In the genomic region with DNA sequence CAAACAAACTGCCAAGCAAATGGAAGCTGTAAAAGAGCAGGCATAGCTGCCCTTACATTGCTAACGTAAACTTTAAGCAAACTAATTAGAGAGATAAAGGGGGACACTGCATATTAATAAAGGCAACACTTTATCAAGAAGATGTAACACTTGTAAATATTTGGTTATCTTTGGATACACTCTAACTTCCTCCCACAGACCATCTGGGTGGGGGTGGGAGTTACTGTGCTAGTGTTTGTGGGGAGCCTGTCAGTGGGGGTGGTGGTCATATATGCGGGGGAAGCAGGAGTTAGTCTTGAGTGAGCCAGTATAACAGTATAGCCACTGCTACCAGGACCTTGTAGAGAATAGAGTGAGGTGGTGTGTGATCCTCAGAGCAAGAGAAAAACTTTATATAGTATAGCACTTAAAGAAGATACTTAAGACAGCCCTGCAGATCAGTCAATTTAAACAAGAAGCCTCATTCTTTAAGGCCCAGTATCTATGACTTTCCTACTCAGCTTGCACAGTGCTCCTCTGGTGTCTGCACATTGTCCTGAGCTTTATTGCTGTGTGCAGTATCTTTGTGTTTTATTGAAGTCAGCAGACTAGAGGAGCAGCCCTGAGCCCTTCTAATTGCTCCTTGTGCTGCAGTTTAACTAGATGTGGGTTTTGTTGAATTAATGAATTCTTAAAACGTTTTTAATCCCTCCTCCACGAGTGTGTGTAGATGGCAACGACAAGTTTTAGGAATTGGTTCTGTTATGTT, we compare ENCODE assay signal across 20 mouse cellular contexts. TPM values are rescaled to one million over a fixed set of nuclear protein-coding genes. Genes with fewer than 3 reads are reported as not detected.
DNase-seq lines count a peak whose midpoint lies in the region; ATAC-seq lines count a peak whose summit lies in the region.
"Had no signal": no experiment of that assay in that cellular context is flagged by ENCODE, and none has a peak within 500 bp of the region (broad histone marks: within the 10 kb centered on the region; RNA-seq: fewer than 3 reads in every experiment).

No protein-coding gene starts in this region.

- DNase-seq in lung, postnatal 36 days = no peak
- no peak for DNase-seq in intestine, embryonic 14.5 days (ENCODE audit: low spot score)
- DNase-seq in liver, embryonic 13.5 days = no peak
- no peak for DNase-seq in embryo, embryonic 10 days (ENCODE audit: low spot score)
- DNase-seq in thymus, postnatal 25 days = no peak
- no peak for DNase-seq in embryo, embryonic 9.5 days (ENCODE audit: extremely low spot score)
- DNase-seq: adrenal gland, adult 8-10 months; B cell, adult 2 months; cerebellum, adult 9-10 months; kidney, adult 18-20 months; kidney, postnatal 10 days; left cerebral cortex, postnatal 4 days; midbrain, embryonic 14.5 days; right cerebral cortex, adult 18-20 months; thymus, postnatal 4 days had no signal

- H3K4me1 ChIP-seq in lung, embryonic 15.5 days = peaks cover 24% of the 10 kb centered on the region
- peaks cover 14% of the 10 kb centered on the region for H3K4me1 ChIP-seq in intestine, embryonic 14.5 days (replicated peaks; ENCODE audit: control insufficient read depth, insufficient read depth, low read length)
- H3K4me1 ChIP-seq in liver, embryonic 13.5 days (replicated peaks) = peaks cover 51% of the 10 kb centered on the region
- H3K4me1 ChIP-seq: neural tube, embryonic 13.5 days had no signal

- ATAC-seq in lung, embryonic 15.5 days (ENCODE audit: borderline replicate concordance, extremely low read depth, low FRiP score, low TSS enrichment) = no peak; the same call in 1 of the 2 replicates
- ATAC-seq in intestine, embryonic 14.5 days (replicated peaks; ENCODE audit: low FRiP score, low TSS enrichment, low read depth) = no peak
- peak; percentile 66 for ATAC-seq in liver, embryonic 13.5 days (ENCODE audit: low read depth)
- ATAC-seq: forebrain, embryonic 16.5 days had no signal

- WGBS in lung, embryonic 15.5 days = 32% methylated on average over 5 of the region's 5 CpGs
- 38% methylated on average over 5 of the region's 5 CpGs for WGBS in intestine, embryonic 14.5 days
- 40% methylated on average over 5 of the region's 5 CpGs for WGBS in liver, embryonic 13.5 days (ENCODE audit: insufficient replicate concordance)

- H3K36me3 ChIP-seq in lung, embryonic 15.5 days = no peaks in the 10 kb centered on the region
- H3K36me3 ChIP-seq in intestine, embryonic 14.5 days (ENCODE audit: control insufficient read depth, insufficient read depth, low read length) = no peaks in the 10 kb centered on the region
- H3K36me3 ChIP-seq in liver, embryonic 13.5 days = no peaks in the 10 kb centered on the region
- H3K36me3 ChIP-seq: neural tube, embryonic 13.5 days had no signal

- H3K4me2 ChIP-seq in lung, embryonic 15.5 days = no peak overlapping the region
- H3K4me2 ChIP-seq in intestine, embryonic 14.5 days (ENCODE audit: low read length) = no peak overlapping the region
- H3K4me2 ChIP-seq in liver, embryonic 13.5 days = no peak overlapping the region
- H3K4me2 ChIP-seq: heart, embryonic 11.5 days; hindbrain, embryonic 14.5 days; neural tube, embryonic 13.5 days had no signal

- peak overlapping the region; percentile 20; the same call in 1 of the 2 replicates for H3K27ac ChIP-seq in lung, embryonic 15.5 days
- 0 out of 2 replicates have a peak overlapping the region, but pooled peaks have one; percentile 33 for H3K27ac ChIP-seq in intestine, embryonic 14.5 days (ENCODE audit: low read depth)
- peak overlapping the region; percentile 40 for H3K27ac ChIP-seq in liver, embryonic 13.5 days
- H3K27ac ChIP-seq: hindbrain, embryonic 14.5 days; neural tube, embryonic 13.5 days had no signal

- H3K9me3 ChIP-seq in lung, embryonic 15.5 days = no peaks in the 10 kb centered on the region
- no peaks in the 10 kb centered on the region for H3K9me3 ChIP-seq in intestine, embryonic 14.5 days (ENCODE audit: control insufficient read depth, low read length)
- no peaks in the 10 kb centered on the region for H3K9me3 ChIP-seq in liver, embryonic 13.5 days (replicated peaks)
- H3K9me3 ChIP-seq: neural tube, embryonic 13.5 days had no signal

- no peaks in the 10 kb centered on the region for H3K27me3 ChIP-seq in lung, embryonic 15.5 days
- H3K27me3 ChIP-seq in intestine, embryonic 14.5 days (replicated peaks; ENCODE audit: control insufficient read depth, insufficient read depth, low read length) = no peaks in the 10 kb centered on the region
- no peaks in the 10 kb centered on the region for H3K27me3 ChIP-seq in liver, embryonic 13.5 days
- H3K27me3 ChIP-seq: neural tube, embryonic 13.5 days had no signal

- no peak overlapping the region for H3K4me3 ChIP-seq in lung, embryonic 15.5 days
- H3K4me3 ChIP-seq in intestine, embryonic 14.5 days (ENCODE audit: low read depth, low read length) = no peak overlapping the region
- H3K4me3 ChIP-seq in liver, embryonic 13.5 days (replicated peaks) = no peak overlapping the region
- H3K4me3 ChIP-seq: neural tube, embryonic 13.5 days had no signal

- H3K9ac ChIP-seq in lung, embryonic 15.5 days = no peak overlapping the region
- no peak overlapping the region for H3K9ac ChIP-seq in intestine, embryonic 14.5 days (ENCODE audit: low read length)
- no peak overlapping the region for H3K9ac ChIP-seq in liver, embryonic 13.5 days
- H3K9ac ChIP-seq: hindbrain, embryonic 14.5 days; neural tube, embryonic 13.5 days had no signal

RNA-seq across cellular contexts. Expression of a gene that starts 10.6 kb away (rescaled TPM):
- 197 and 203 TPM in 2 replicates for polyA plus RNA-seq in lung, embryonic 15.5 days (2015; fragmentation: Nextera tagmentation; extraction: Ambion mirVana)
- polyA plus RNA-seq in intestine, embryonic 14.5 days (2014; fragmentation: Nextera tagmentation; extraction: Ambion mirVana) = 180 TPM in 2 replicates
- 181 and 214 TPM in 2 replicates for polyA plus RNA-seq in liver, embryonic 13.5 days (2015; fragmentation: Nextera tagmentation; extraction: Ambion mirVana)

RNA-seq across cellular contexts. Expression of a gene that starts 10.6 kb away (rescaled TPM):
- polyA plus RNA-seq in lung, embryonic 15.5 days (2015; fragmentation: Nextera tagmentation; extraction: Ambion mirVana) = 68.8 and 77.8 TPM in 2 replicates
- 73.3 and 82.7 TPM in 2 replicates for polyA plus RNA-seq in intestine, embryonic 14.5 days (2014; fragmentation: Nextera tagmentation; extraction: Ambion mirVana)
- 37.0 and 44.6 TPM in 2 replicates for polyA plus RNA-seq in liver, embryonic 13.5 days (2015; fragmentation: Nextera tagmentation; extraction: Ambion mirVana)
